Mouse (Mus musculus): ENCODE data around the gene Gm11627.
"Not testable (repeated sequence)": the region's sequence is repeated elsewhere in the genome, so short reads cannot be mapped to it uniquely, and the experiment has no call there.

Gm11627 gene

DNA sequence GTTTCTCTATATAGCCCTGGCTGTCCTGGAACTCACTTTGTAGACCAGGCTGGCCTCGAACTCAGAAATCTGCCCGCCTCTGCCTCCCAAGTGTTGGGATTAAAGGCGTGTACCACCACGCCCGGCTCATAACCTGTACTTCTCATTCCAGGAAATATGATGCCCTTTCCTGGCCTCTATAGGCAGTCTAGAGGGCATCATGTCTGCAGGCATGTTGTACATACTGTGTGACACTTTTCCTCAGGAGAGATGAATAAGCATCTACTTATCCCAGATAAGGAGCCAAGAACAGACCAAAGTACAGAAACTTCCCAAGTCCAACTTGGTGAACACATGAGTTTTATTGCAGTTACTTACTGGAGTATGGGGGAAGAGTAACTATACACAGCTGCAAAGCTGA, 20.6 kb downstream of the Gm11627 start:
- no peak for DNase-seq

DNA sequence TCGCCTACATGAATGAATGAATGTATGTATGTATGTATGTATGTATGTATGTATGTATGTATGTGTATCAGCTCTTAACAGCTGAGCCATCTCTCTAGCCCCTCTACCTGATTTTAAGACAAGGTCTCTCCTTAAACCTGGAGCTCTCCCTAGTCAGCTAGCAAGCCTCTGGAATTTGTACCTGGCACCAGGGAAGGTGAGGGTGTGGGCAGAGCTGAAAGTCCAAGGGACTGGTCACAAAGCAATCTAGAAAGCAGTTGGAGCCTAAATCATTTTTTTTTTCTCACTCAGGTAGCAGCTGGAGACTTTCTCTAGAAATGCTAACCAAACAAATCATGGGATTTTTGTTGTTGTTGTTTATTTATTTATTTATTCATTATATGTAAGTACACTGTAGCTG, 21.9 kb downstream of the Gm11627 start:
- no peak for DNase-seq

DNA sequence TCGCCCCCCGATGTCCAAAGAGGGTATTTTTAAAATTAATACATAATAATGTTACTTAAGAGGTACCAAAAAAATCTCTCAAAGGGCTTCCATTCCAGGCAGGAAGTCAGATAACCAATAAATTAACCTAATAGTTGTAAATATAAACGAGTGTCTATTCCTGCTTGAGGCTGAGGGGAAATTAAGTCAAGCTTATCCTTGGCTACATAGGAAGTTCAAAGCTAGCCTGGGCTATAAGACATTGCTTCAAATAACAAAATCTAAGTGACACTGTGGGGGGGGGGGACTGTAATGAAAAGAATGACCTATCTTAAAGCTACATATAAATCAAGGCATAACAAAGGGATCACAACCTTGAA, 22.6 kb downstream of the Gm11627 start:
- DNase-seq: no peak

DNA sequence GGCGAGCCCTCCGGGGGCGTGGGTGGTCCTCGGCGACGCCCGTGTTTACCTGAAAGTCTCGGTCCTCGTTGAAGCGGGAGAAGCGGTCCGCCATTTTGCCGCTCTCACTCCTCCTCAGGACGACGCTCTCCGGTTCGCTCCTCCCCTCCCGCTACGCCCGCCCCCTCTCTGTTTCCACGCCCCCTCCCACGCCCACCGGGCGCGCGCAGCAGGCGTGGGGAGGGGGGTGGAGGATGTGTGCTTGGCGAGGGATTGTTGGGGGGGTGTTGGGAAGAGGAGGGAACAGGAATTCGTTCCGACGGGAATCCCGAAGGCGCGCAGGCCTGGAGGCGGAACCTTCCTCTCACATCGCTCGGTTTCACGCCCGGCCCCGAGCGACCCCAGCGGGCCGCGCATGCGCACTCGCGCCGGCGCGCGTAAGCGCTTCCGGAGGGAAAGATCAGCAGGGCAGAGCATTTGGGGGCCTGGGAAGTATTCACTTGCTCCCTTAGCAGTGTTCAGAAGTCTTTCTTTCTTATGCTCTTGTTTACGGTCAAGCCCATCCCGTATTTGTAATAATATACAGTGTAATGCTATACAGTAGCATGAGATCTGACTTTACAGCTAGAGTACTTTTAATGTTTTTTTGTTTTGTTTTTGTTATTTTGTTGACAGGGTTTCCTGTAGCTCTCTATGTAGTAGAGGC, 23.1 kb downstream of the Gm11627 start, which contains the start of gene Gpatch8:
TSS of gene Gpatch8 (minus strand) at position 362 of the 685 bp plus-strand sequence.
- DNase-seq: peak; percentile 80 to 85

DNA sequence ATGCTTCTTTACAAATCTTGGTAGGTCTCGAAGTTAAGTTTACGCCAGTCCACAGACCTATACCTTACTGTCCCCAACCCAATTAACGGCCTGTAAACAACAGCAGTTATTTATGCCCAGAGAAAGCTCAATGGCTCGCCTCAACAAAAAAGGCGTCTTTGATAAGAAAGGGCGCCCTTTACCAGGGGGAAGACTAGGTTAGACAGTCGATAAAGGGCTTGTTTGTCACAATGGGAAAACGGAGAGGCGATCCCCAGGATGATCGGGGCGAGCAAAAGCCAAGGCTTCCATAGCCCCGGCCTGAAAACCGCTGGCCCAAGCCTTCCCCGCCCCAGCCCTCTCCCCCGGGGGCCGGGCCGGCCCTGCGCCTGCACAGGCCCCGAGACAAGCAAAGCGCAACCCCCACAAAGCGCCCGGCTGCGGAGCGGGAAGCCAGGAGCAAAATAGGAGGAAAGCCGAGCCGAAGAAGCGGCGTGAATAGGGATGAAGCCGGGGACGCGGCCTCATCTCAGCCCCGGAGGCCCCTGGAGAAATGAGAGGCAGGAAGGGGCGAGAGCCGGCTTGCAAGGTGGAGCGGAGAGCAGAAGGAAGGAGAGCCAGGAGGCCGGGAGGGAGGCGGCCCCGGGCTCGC, 23.7 kb downstream of the Gm11627 start:
- DNase-seq: no peak

DNA sequence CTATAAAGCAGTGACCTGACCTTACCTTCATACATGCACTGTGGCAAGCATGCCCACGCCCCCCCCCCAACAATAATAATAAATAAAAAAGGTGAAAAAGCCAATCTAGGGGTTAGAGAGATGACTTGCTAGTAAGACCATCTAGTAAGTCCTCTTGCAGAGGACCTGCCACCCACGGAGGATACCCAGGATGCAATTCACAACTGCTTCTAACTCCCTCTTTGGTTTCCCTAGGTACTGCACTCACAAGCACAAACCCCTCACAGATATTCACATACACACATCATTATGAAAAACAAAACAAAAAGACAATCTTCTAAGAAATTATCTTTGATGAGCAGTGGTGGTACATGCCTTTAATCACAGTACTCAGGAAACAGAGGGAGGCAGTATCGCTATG, 27.2 kb downstream of the Gm11627 start:
- no peak for DNase-seq

DNA sequence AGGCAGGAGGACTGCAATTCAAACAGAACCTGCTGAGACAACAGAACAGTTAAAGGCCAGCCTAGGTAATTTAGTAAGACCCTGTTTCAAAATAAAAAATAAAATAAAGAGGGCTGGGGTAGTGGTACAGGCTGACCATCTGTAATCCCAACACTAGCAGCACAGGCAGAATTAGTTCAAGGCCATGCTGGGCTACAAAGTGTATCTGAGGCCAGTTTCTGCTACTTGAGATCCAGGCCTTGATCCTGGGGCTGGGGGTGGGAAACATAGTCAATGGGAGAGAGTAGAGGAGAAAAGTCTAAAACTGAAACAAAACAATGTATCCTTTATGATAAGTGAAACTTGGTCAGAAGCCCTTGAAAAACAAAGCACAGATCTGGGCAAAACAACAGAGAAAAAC, 28.1 kb downstream of the Gm11627 start:
- DNase-seq: no peak

DNA sequence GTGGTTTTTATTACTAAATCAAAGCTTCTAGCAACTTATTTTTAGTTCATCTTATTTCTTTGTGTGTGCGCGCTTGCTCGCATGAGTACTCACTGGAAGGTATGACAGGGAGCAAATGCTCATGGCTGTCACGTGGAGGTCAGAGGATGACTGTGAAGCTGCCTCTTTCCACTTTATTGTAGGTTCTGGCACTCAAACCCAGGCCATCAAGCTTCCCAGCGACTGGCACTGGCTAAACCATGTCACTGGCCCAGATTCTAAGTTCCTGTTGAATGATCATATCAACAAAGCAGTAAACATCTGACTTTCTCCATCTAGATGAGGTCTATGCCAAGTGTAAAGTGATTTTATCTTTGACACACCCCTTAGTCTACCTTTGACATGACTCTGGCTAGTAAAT, 37.8 kb downstream of the Gm11627 start:
- no peak for DNase-seq

DNA sequence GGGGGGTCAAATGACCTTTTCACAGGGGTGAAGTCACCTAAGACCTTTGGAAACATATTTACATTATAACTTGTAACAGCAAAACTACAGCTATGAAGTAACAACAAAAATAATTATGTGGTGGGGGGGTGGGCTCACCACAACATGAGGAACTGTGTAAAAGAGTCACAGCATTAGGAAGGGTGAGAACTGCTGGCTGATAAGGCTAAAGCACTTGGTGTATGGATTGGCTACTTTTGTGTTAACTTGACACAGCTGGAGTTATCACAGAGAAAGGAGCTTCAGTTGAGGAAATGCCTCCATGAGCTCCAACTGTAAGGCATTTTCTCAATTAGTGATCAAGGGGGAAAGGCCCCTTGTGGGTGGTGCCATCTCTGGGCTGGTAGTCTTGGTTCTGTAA, 39.0 kb downstream of the Gm11627 start:
- DNase-seq: not testable (repeated sequence)

DNA sequence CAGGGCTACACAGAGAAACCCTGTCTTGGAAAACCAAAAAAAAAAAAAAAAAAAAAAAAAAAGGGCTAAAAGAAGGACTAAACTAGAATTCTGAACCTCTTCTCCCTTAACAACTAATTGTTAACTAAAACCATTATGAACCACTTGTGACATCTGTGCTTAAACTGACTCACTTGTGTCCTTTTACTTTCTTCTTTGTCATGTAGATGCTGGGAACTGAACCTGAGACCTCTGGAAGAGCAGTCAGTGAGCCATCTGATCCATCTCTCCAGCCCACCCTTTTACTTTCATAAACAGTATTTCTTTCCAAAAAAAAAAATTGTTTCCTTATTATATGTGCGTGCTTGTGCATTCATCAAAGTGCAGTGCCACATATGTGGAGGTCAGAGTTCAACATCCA, 39.6 kb downstream of the Gm11627 start:
- no peak for DNase-seq

DNA sequence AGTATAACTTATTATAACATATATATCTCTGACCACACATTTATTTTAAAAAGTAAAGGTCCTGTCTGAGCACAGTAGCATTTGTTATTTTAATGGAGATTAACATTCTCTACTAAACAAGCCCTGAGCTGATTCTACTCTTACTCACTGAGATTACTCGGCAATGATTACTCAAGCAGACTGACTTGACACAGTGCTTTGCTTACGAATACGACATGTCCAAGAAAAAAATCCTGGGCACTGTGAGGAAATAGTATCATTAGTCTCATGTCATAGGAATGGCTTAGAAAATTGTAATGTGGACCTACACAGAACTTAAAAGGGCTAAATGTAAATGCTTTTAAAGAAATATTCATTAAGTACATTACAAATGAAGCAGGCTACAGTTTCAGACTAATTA, 43.1 kb downstream of the Gm11627 start:
- DNase-seq: no peak

DNA sequence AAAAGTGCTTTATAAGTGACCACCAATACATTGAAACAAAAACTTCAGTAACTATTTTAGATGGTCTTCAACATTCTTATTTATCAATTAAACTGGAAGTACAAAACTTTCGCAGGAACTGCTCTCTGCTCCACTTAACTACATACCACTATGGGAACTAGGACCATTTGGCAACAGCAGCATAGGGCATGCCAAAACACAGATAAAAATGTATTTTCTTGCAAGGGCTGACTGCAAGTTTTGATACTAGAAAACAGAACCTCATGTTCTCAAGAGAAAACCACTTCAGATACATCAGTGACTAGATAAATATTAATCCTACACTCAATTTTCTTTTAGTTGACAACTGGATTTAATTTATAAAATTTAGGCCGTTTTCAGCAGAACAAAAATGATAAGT, 45.2 kb downstream of the Gm11627 start:
- DNase-seq: no peak

DNA sequence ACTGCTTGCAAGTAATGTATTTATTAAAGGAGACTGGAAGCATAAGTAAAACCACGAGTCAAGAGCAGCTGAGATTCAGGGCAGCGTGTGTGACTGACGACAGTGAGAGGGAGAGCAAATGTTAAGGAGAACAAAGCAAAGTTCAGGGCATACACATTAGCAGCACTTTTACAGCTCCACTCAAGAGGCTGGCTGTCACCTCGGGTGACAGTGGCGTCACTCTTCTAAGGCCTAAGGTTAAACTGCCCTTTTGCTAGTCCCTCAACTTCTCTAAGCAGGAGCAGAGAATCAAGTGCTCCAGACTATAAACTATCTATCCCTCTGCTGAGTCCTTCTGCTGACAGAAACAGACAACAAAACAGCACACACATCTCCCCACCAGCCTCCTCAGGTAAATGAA, 47.8 kb downstream of the Gm11627 start:
- DNase-seq: no peak
